Mouse (Mus musculus): ENCODE measurements around the gene Pmepa1.

Pmepa1 gene

DNA sequence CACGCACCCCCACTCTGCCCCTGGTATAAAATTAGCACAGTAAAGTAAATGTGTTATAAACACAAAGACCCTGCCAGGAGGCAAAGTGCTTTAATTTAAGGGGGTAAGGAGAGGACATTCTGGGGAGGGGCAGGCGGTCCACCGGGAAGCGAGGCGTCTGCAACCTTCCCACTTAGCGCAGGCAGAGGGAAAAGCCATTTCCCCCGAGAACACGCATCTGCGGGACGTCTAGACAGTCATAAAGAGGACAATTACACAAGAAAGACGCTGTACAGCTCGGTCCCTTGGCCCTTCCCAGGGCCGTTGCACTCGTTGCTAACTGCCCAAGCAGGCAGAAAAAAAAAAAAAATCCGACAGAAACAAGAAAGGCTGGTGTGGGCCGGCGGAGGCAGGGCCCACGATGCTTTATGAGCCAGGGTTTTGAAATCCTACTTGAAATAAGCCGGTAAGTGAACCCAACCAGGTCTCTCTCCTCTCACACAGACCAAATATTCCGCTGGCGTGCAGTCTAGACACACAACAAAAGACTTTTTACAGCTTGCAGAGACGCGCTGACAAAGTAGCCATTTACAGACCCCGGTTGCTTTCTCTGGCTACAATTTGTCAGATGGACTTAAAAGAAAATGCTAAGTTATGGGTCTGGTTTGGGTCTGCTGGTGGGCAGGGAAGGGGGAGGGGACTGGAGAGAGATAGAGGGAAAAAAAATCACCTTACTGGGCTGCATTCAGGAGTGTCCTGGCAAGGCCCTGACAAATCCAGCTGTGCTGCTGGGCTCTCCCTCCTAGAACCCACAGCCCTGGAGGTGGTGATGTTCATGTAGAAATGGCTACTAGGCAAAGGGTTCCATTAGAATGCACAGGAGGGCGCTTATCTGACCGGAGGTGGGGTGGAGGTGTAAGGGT, 22.3 kb downstream of the Pmepa1 start:
- no peak for DNase-seq (ENCODE audit: low spot score in 2 of 2)

GRCm38 (mm10) chr2:173251675-173252074, 24.7 kb downstream of the Pmepa1 start:
- no peak for DNase-seq (ENCODE audit: low spot score in 2 of 2)

DNA sequence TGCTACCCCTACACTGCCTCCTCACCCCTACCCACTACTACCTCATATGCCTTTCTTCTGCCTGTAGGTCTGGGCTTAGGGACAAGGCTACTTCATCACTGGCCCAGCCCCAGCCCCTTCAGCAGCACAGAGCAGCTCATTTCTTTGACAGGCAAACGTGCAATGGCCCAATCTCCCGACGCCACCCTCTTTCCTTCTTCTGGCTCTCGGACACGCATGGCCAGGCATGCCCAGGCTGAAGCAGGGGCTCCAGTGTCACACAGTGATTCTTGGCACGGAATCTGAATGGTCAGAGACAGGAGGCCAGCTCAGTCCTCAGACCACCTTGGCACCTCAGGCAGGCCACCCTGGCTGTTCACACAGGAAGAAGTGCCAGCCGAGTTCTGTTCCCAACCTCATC, 25.2 kb downstream of the Pmepa1 start:
- no peak for DNase-seq (ENCODE audit: low spot score in 2 of 2)

DNA sequence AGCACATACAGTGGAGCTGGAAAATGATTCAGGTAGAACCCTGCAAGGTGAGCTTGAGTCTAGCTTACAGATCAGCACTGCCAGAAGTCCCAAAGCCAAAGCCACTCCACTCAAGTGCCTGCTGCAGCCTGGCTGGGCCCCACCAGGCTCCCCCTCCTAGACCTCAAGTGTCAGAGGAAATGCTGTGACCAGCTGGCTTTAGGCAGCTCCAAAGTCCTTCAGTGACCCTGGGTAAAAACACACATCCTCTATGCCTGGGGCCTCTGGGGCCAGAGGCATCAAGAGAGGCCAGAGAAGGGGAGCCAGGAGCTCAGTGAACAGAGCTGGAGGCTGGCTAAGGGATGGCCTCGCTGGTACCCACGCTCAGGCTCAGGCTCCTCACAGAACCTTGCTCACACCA, 25.9 kb downstream of the Pmepa1 start:
- no peak for DNase-seq (ENCODE audit: low spot score in 2 of 2)

- DNase-seq (ENCODE audit: low spot score in 2 of 2), result no peak
Observed at GRCm38 (mm10) chr2:173249965-173250364, 26.4 kb downstream of the Pmepa1 start.

- DNase-seq (ENCODE audit: low spot score in 2 of 2), result no peak
Observed at GRCm38 (mm10) chr2:173249386-173249785, 26.9 kb downstream of the Pmepa1 start.

- DNase-seq (ENCODE audit: low spot score in 2 of 2), result no peak
Observed at GRCm38 (mm10) chr2:173248822-173249221, 27.5 kb downstream of the Pmepa1 start.

DNA sequence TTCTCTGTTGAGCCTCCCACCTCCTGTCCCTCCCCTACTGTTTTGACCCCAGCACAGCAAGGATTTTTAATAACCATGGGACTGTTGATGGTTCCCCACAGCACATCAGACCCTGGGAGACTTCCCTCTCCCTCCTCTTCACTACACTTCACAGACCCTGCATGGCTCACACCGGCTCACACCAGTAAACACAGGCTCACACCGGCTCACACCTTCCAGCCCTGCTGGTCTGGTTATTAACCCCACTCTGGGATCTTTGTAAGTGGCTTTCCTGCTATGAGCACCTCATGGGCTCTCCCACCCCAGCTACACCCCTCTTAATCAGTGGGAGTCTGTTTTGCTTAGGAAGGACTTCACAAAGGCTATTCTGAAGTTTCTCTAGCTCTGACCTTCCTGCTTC, 28.4 kb downstream of the Pmepa1 start:
- no peak for DNase-seq (ENCODE audit: low spot score in 2 of 2)

DNA sequence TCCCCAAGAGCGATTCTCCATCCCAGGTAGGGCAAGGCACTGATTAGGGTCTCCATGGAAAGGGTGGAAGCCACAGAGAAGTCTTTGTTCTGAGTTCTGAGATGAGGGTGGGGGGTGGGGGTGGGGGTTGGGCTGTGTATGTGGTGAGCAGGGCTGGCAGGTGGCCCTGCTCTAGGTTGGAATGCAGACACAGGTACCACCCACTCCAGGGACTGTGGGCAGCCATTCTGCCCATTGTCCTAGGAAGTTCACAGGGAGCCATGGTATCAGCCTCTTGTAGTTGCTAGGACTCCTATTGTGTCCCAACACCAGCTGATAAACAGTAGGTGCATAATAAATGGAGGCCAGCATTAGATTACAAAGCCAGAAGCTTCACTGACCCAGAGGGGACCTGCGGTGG, 29.1 kb downstream of the Pmepa1 start:
- no peak for DNase-seq (ENCODE audit: low spot score in 2 of 2)

DNA sequence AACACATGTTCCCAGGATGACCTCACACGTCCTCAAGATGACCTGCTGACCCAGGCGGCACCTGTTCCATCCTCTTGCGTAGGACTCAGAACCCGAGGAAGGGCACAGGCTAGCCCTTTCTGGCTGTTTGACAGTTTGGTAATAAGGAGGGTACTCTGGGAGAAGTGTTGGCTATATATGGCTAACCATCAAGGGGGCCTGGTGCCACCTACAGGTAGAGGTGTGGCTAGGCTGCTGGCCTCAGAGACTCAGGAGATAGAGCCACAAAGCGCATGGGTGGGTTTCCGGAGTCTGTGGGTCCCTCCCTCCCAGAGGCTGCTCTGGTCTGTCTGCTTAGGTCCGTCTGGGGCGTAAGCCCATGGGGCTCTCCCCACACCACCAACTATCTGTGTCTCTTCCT, 29.6 kb downstream of the Pmepa1 start:
- no peak for DNase-seq (ENCODE audit: low spot score in 2 of 2)

DNA sequence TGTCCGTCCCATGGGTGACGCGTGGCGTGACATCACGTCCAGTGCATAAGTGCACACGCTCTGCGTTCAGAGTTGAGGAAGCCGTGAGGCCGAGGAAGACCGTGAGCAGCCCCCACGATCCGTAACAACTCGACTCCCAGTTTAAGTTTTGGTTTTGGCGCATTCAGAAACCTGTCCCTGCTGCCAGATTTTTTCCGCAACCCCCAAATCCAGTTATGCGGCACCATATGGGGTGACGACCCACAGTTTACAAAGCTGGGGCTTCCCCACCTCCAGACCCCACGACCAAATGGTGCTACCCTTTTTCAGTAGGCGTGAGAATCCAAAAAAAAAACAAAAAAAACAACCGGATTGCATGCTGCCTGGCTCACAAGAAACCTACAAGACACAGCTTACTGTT, 31.1 kb downstream of the Pmepa1 start:
- no peak for DNase-seq (ENCODE audit: low spot score in 2 of 2)

DNA sequence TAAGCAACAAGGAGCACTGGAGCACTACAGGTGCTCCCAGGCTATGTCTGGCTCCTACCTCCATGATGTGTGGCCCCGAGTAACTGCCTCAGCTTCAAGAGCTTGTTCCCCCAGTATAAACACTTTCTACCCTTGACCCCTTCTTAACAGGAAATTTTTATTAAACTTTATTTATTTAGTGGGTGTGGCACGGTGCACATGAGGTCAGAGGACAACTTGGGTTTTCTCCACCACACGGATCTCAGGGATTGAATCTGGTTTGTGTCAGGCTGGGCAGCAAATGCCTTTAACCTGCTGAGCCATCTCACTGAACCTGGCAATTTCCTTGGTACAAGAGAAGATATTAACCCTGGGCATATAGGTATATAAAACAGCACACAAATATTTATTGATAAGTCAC, 32.2 kb downstream of the Pmepa1 start:
- DNase-seq (ENCODE audit: low spot score in 2 of 2), result no peak

- no peak for DNase-seq (ENCODE audit: low spot score in 2 of 2)
Observed at GRCm38 (mm10) chr2:173243616-173244015, 32.7 kb downstream of the Pmepa1 start.

GRCm38 (mm10) chr2:173242874-173243273, 33.5 kb downstream of the Pmepa1 start:
- no peak for DNase-seq (ENCODE audit: low spot score in 2 of 2)

GRCm38 (mm10) chr2:173240738-173241137, 35.6 kb downstream of the Pmepa1 start:
- no peak for DNase-seq (ENCODE audit: low spot score in 2 of 2)

DNA sequence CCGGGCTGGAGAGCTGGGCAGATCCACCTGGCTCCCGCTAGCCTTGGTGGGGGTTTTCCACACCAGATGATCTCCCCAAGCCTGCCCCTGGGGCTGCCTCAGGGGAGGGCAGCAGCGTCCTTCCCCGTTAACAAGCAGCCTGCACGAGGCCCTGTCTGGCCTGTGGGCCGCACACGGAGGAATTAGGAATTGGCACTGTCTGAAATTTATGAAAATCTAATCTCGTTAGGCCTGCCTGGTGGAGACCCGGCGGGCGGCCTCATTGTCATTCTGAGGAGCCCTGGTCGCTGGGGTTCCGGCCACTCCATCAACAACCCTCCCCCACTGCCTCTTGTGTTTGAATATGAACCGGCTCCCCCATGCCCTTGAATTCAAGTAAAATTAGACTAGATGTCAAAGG, 37.8 kb downstream of the Pmepa1 start:
- no peak for DNase-seq (ENCODE audit: low spot score in 2 of 2)

- no peak for DNase-seq (ENCODE audit: low spot score in 2 of 2)
Observed at GRCm38 (mm10) chr2:173235435-173236332, 40.6 kb downstream of the Pmepa1 start.

DNA sequence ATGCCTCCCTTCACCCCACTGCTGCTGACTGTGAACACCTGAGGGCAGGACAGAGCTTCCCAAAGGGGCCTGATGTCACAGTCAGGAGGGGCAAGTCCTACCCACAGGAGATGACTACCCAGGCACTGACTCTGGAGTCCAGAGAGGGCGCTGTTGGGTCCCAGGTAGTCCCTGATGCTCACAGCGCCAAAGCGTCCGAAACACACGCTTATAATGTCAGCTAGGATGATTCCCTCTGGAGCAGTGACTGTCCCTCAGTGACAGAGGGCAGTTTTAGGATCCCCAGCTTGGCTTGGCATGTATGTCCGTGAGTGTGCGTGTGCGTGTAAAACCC, 43.6 kb downstream of the Pmepa1 start:
- no peak for DNase-seq (ENCODE audit: low spot score in 2 of 2)

GRCm38 (mm10) chr2:173232065-173232765, 44.1 kb downstream of the Pmepa1 start:
- DNase-seq (ENCODE audit: low spot score in 2 of 2), result no peak

GRCm38 (mm10) chr2:173229578-173230224, 46.6 kb downstream of the Pmepa1 start:
- peak; percentile 94 for DNase-seq (ENCODE audit: low spot score in 2 of 2)

DNA sequence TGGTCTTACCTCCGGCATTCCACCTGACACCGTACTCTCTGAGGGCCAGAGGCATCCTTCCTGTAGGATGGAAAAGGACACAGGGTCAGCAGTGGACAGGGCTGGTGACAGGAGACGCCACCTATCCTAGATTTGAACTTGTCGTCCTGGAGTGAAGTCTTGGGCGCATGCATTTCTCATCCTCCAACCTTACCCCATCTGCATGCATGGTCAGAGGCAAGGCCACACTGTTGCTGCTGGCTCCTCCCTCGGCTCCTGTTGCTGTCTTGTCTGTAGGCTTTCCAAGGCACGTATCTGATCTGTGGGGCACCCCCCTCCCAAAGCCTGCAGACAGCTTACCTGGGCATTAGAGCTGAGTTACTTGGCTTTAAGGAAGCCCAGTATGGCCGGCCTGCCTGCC, 47.8 kb downstream of the Pmepa1 start:
- no peak for DNase-seq (ENCODE audit: low spot score in 2 of 2)

DNA sequence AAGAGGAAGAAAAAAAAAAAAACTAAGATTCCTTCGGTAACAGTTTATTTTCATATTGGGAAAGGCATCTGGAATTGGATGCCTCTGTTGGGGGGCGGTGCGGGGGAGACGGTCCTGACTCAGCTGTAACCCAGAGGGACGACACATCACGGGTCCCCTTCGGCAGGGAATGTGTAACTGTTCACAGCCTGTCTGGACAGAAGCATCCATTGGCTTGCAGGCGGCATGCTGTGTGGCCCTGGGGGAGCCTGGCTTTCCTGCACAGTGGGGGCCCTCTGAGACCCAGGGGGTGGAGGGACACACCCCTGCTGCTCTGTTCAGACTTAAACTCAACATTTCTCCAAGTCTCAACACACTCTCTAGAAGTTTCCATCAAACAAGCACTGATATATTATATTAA, 49.5 kb downstream of the Pmepa1 start:
- DNase-seq (ENCODE audit: low spot score in 2 of 2), result no peak
